Mouse (Mus musculus) forebrain, embryonic 13.5 days (tissue): Measurements from ENCODE around the gene L3hypdh. TPM values are rescaled to one million over a fixed set of nuclear protein-coding genes. Genes with fewer than 3 reads are reported as not detected.

ENCODE experiments used
- ATAC-seq: fragments of 200-750 bp; cut with Nextera tagmentation; 2 replicates; pipeline ENCODE4 v1.8.0; 2017
- H3K27ac ChIP-seq: fragments of 300-500 bp; sonication (generic); 2 replicates; pipeline ENCODE4 v1.5.1; 2015; ENCODE audit warnings: inconsistent platforms, mild to moderate bottlenecking, moderate library complexity
- H3K27me3 ChIP-seq: fragments of 300-500 bp; sonication (generic); 2 replicates; pipeline ENCODE4 v1.6.1; 2015; ENCODE audit warnings: mild to moderate bottlenecking, inconsistent platforms
- H3K36me3 ChIP-seq: fragments of 300-500 bp; sonication (generic); 2 replicates; pipeline ENCODE4 v1.6.1; 2015; ENCODE audit warnings: mild to moderate bottlenecking, inconsistent platforms; ENCODE audit not compliant: poor library complexity, severe bottlenecking
- H3K4me1 ChIP-seq: fragments of 300-500 bp; sonication (generic); 2 replicates; pipeline ENCODE4 v1.6.1; 2015; ENCODE audit warnings: inconsistent platforms
- H3K4me2 ChIP-seq: fragments of 300-500 bp; sonication (generic); 2 replicates; pipeline ENCODE4 v1.6.1; 2015; ENCODE audit warnings: inconsistent platforms, mild to moderate bottlenecking, moderate library complexity
- H3K4me3 ChIP-seq: fragments of 300-500 bp; sonication (generic); 2 replicates; pipeline ENCODE4 v1.5.1; 2015; ENCODE audit warnings: mild to moderate bottlenecking, inconsistent platforms
- H3K9ac ChIP-seq: fragments of 300-500 bp; sonication (generic); 2 replicates; pipeline ENCODE4 v1.6.1; 2015; ENCODE audit warnings: mild to moderate bottlenecking, inconsistent platforms
- H3K9me3 ChIP-seq: fragments of 300-500 bp; sonication (generic); replicated peaks from 2 replicates; pipeline ENCODE4 v1.6.1; 2016; ENCODE audit warnings: inconsistent platforms
- WGBS: fragments of 180-500 bp; shearing (Covaris S2); methylation state at CpG from one replicate; pipeline ENCODE4 v1.1.7; 2015; 5-methylcytosine and 5-hydroxymethylcytosine counted together
- polyA plus RNA-seq: library from polyadenylated mRNA; unstranded; fragments of >200 nt; fragmentation: Nextera tagmentation; extraction: Ambion mirVana; gene quantifications from 2 replicates; pipeline ENCODE4 v1.2.1, GENCODE M21; 2015

The L3hypdh gene
- 6.9 and 7.7 TPM in 2 replicates for polyA plus RNA-seq

- Histone ChIP-seq H3K4me1 (peaks cover 38% of the 10 kb centered on the region), H3K27ac (peak within 1 kb of the TSS; percentile 94), H3K4me3 (peak within 1 kb of the TSS; percentile 57), H3K9me3 (no peaks in the 10 kb centered on the region), H3K36me3 (peaks cover 8% of the 10 kb centered on the region), H3K9ac (peak within 1 kb of the TSS; percentile 81), H3K4me2 (peak within 1 kb of the TSS; percentile 76), H3K27me3 (no peaks in the 10 kb centered on the region)
- peak; percentile 97 for ATAC-seq
- 2% methylated on average over 60 of the region's 60 CpGs for WGBS
Observed at GRCm38 (mm10) chr12:72085329-72086165, at the start of gene L3hypdh, which contains the start of gene Jkamp. L3hypdh (minus strand) TSS chr12:72085439. Jkamp (plus strand) TSS chr12:72085589.

GRCm38 (mm10) chr12:72129203-72129602 lies 44.0 kb upstream of the L3hypdh start:
- peaks cover 5% of the 10 kb centered on the region; the same call in 1 of the 2 replicates for H3K9me3 ChIP-seq
- no peaks in the 10 kb centered on the region for H3K36me3 ChIP-seq
- no peaks in the 10 kb centered on the region for H3K4me1 ChIP-seq
- no peak for ATAC-seq
- H3K4me2 ChIP-seq: no peak overlapping the region
- 94% methylated on average over 10 of the region's 10 CpGs for WGBS
- H3K27ac ChIP-seq: no peak overlapping the region
- no peaks in the 10 kb centered on the region for H3K27me3 ChIP-seq
- no peak overlapping the region for H3K4me3 ChIP-seq
- H3K9ac ChIP-seq: no peak overlapping the region

GRCm38 (mm10) chr12:72115686-72116345 lies 30.6 kb upstream of the L3hypdh start:
- no peaks in the 10 kb centered on the region for H3K9me3 ChIP-seq
- no peaks in the 10 kb centered on the region for H3K36me3 ChIP-seq
- H3K4me3 ChIP-seq: no peak overlapping the region
- H3K27ac ChIP-seq: no peak overlapping the region
- no peaks in the 10 kb centered on the region for H3K4me1 ChIP-seq
- no peaks in the 10 kb centered on the region for H3K27me3 ChIP-seq
- no peak overlapping the region for H3K9ac ChIP-seq
- 84% methylated on average over 22 of the region's 23 CpGs for WGBS
- ATAC-seq: no peak
- no peak overlapping the region for H3K4me2 ChIP-seq

GRCm38 (mm10) chr12:72115126-72115525 lies 29.9 kb upstream of the L3hypdh start:
- no peak for ATAC-seq
- no peak overlapping the region for H3K27ac ChIP-seq
- H3K27me3 ChIP-seq: no peaks in the 10 kb centered on the region
- H3K9me3 ChIP-seq: no peaks in the 10 kb centered on the region
- H3K4me3 ChIP-seq: no peak overlapping the region
- WGBS: 84% methylated on average over 6 of the region's 6 CpGs
- H3K4me2 ChIP-seq: no peak overlapping the region
- no peaks in the 10 kb centered on the region for H3K4me1 ChIP-seq
- H3K36me3 ChIP-seq: no peaks in the 10 kb centered on the region
- no peak overlapping the region for H3K9ac ChIP-seq

- WGBS: 28% methylated on average over 14 of the region's 14 CpGs
- ATAC-seq: peak; percentile 83
- peaks cover 15% of the 10 kb centered on the region for H3K36me3 ChIP-seq
- H3K27me3 ChIP-seq: no peaks in the 10 kb centered on the region
- H3K4me2 ChIP-seq: no peak overlapping the region
- H3K4me1 ChIP-seq: no peaks in the 10 kb centered on the region
- H3K4me3 ChIP-seq: no peak overlapping the region
- no peak overlapping the region for H3K27ac ChIP-seq
- H3K9me3 ChIP-seq: no peaks in the 10 kb centered on the region
- H3K9ac ChIP-seq: no peak overlapping the region
Observed at GRCm38 (mm10) chr12:72104525-72105281, 19.5 kb upstream of the L3hypdh start.

- Histone ChIP-seq H3K4me2 (no peak overlapping the region), H3K27me3 (no peaks in the 10 kb centered on the region), H3K9me3 (no peaks in the 10 kb centered on the region), H3K4me3 (no peak overlapping the region), H3K36me3 (peaks cover 22% of the 10 kb centered on the region), H3K9ac (no peak overlapping the region), H3K4me1 (no peaks in the 10 kb centered on the region), H3K27ac (no peak overlapping the region)
- peak; percentile 38; the same call in 1 of the 2 replicates for ATAC-seq
- WGBS: 89% methylated on average over 5 of the region's 5 CpGs
Observed at GRCm38 (mm10) chr12:72104027-72104426, 18.8 kb upstream of the L3hypdh start.

- Histone ChIP-seq H3K27ac (no peak overlapping the region), H3K36me3 (peaks cover 29% of the 10 kb centered on the region), H3K9me3 (no peaks in the 10 kb centered on the region), H3K9ac (no peak overlapping the region), H3K27me3 (no peaks in the 10 kb centered on the region), H3K4me1 (no peaks in the 10 kb centered on the region), H3K4me3 (no peak overlapping the region), H3K4me2 (no peak overlapping the region)
- ATAC-seq: no peak
- WGBS: 86% methylated on average over 6 of the region's 6 CpGs
Observed at GRCm38 (mm10) chr12:72102776-72103175, 17.5 kb upstream of the L3hypdh start.

- no peaks in the 10 kb centered on the region for H3K9me3 ChIP-seq
- ATAC-seq: no peak
- no peak overlapping the region for H3K9ac ChIP-seq
- WGBS: 96% methylated on average over 8 of the region's 8 CpGs
- H3K27ac ChIP-seq: no peak overlapping the region
- H3K4me3 ChIP-seq: no peak overlapping the region
- no peaks in the 10 kb centered on the region for H3K4me1 ChIP-seq
- H3K4me2 ChIP-seq: no peak overlapping the region
- no peaks in the 10 kb centered on the region for H3K27me3 ChIP-seq
- peaks cover 83% of the 10 kb centered on the region for H3K36me3 ChIP-seq
Observed at GRCm38 (mm10) chr12:72096966-72097365, 11.7 kb upstream of the L3hypdh start.

GRCm38 (mm10) chr12:72089802-72090201 lies 4.6 kb upstream of the L3hypdh start:
- Histone ChIP-seq H3K4me2 (no peak overlapping the region), H3K4me3 (no peak overlapping the region), H3K9me3 (no peaks in the 10 kb centered on the region), H3K9ac (no peak overlapping the region), H3K27ac (no peak overlapping the region), H3K36me3 (peaks cover 49% of the 10 kb centered on the region), H3K27me3 (no peaks in the 10 kb centered on the region), H3K4me1 (peaks cover 23% of the 10 kb centered on the region)
- no peak for ATAC-seq
- 89% methylated on average over 4 of the region's 4 CpGs for WGBS

- Histone ChIP-seq H3K36me3 (peaks cover 14% of the 10 kb centered on the region), H3K4me2 (peak overlapping the region; percentile 76), H3K9ac (peak overlapping the region; percentile 81), H3K4me1 (peaks cover 38% of the 10 kb centered on the region), H3K9me3 (no peaks in the 10 kb centered on the region), H3K27me3 (no peaks in the 10 kb centered on the region), H3K27ac (peak overlapping the region; percentile 94), H3K4me3 (peak overlapping the region; percentile 57)
- WGBS: under 1% methylated on average over 18 of the region's 18 CpGs
- no peak for ATAC-seq
Observed at GRCm38 (mm10) chr12:72086166-72086825, 1.1 kb upstream of the L3hypdh start.

- H3K36me3 ChIP-seq: peaks cover 3% of the 10 kb centered on the region; the same call in 1 of the 2 replicates
- peak overlapping the region; percentile 76 for H3K4me2 ChIP-seq
- H3K4me3 ChIP-seq: peak overlapping the region; percentile 57
- WGBS: under 1% methylated on average over 31 of the region's 31 CpGs
- peaks cover 38% of the 10 kb centered on the region for H3K4me1 ChIP-seq
- H3K27ac ChIP-seq: peak overlapping the region; percentile 94
- H3K9ac ChIP-seq: peak overlapping the region; percentile 77
- H3K27me3 ChIP-seq: no peaks in the 10 kb centered on the region
- no peak for ATAC-seq
- H3K9me3 ChIP-seq: no peaks in the 10 kb centered on the region
Observed at GRCm38 (mm10) chr12:72085024-72085328, 263 bp downstream of the L3hypdh start.
